Mouse (Mus musculus) MEL (cell line): ENCODE results near the gene Atrx. TPM values are rescaled to one million over a fixed set of nuclear protein-coding genes. Genes with fewer than 3 reads are reported as not detected.

ENCODE experiments used
- DNase-seq: peaks from one replicate; pipeline ENCODE4 v3.0.0; 2011; ENCODE audit warnings: low read depth, low spot score
- H3K27ac ChIP-seq: 2 replicates; pipeline ENCODE4 v1.5.1; 2012; ENCODE audit warnings: low read depth, mild to moderate bottlenecking, control low read depth, low read length, moderate library complexity; ENCODE audit not compliant: control insufficient read depth
- H3K27me3 ChIP-seq, 2 experiments: fragments of 150-350 bp in 1 of 2; sonication (generic) in 1 of 2; 2 replicates each; pipeline ENCODE4 v1.6.1; 2012; ENCODE audit warnings: low read length in 2 of 2, mild to moderate bottlenecking in 2 of 2, improper control_type of control experiment in 1 of 2, moderate library complexity in 1 of 2; ENCODE audit not compliant: insufficient read depth in 2 of 2, control insufficient read depth in 1 of 2
- H3K36me3 ChIP-seq, 2 experiments: 2 replicates each; pipeline ENCODE4 v1.6.1; 2012 to 2014; ENCODE audit warnings: low read length in 2 of 2, improper control_type of control experiment in 1 of 2, inconsistent platforms in 1 of 2, mild to moderate bottlenecking in 1 of 2; ENCODE audit not compliant: insufficient read depth in 2 of 2, control insufficient read depth in 1 of 2
- H3K4me1 ChIP-seq, 2 experiments: fragments of 150-350 bp in 1 of 2; sonication (generic) in 1 of 2; 2 replicates each; pipeline ENCODE4 v1.6.1; 2012; ENCODE audit warnings: low read length in 2 of 2, improper control_type of control experiment in 1 of 2, mild to moderate bottlenecking in 1 of 2; ENCODE audit not compliant: insufficient read depth in 2 of 2, control insufficient read depth in 1 of 2
- H3K4me3 ChIP-seq, 2 experiments: fragments of 150-350 bp in 1 of 2; sonication (generic) in 1 of 2; 2 replicates each; pipeline ENCODE4 v1.5.1; 2012; ENCODE audit warnings: low read depth in 2 of 2, low read length in 2 of 2, mild to moderate bottlenecking in 2 of 2, moderate library complexity in 2 of 2, control low read depth in 1 of 2, improper control_type of control experiment in 1 of 2; ENCODE audit not compliant: control insufficient read depth in 1 of 2, insufficient read depth in 1 of 2
- H3K79me2 ChIP-seq: 2 replicates; pipeline ENCODE4 v1.6.1; 2012; ENCODE audit warnings: mild to moderate bottlenecking, low read length, moderate library complexity; ENCODE audit not compliant: control insufficient read depth, poor library complexity, insufficient read depth
- H3K9ac ChIP-seq: 2 replicates; pipeline ENCODE4 v1.6.1; 2012; ENCODE audit warnings: low read depth, mild to moderate bottlenecking, control low read depth, low read length, moderate library complexity; ENCODE audit not compliant: control insufficient read depth, poor library complexity, severe bottlenecking
- H3K9me3 ChIP-seq: fragments of 150-350 bp; sonication (generic); replicated peaks from 2 replicates; pipeline ENCODE4 v1.6.1; 2012; ENCODE audit warnings: mild to moderate bottlenecking, low read length, improper control_type of control experiment, moderate library complexity; ENCODE audit not compliant: insufficient read depth
- BHLHE40 ChIP-seq: IDR thresholded peaks from 2 replicates; pipeline ENCODE4 v1.6.1; 2012; ENCODE audit warnings: low read depth, mild to moderate bottlenecking, inconsistent platforms, low read length, improper control_type of control experiment, borderline replicate concordance
- CHD1 ChIP-seq: IDR thresholded peaks from 2 replicates; pipeline ENCODE4 v1.6.1; 2012; ENCODE audit warnings: low read depth, mild to moderate bottlenecking, inconsistent platforms, low read length, improper control_type of control experiment
- CHD2 ChIP-seq: IDR thresholded peaks from 2 replicates; pipeline ENCODE4 v1.6.1; 2011; ENCODE audit warnings: low read length, improper control_type of control experiment
- CTCF ChIP-seq, 3 experiments: IDR thresholded peaks in 2 of 3; conservative IDR thresholded peaks in 1 of 3; 2 replicates each; pipeline ENCODE4 v1.5.1; 2011 to 2012; ENCODE audit warnings: low read length in 3 of 3, low read depth in 2 of 3, mild to moderate bottlenecking in 2 of 3, improper control_type of control experiment in 1 of 3, inconsistent platforms in 1 of 3, mixed read lengths in 1 of 3, moderate library complexity in 1 of 3; ENCODE audit not compliant: control insufficient read depth in 1 of 3, insufficient read depth in 1 of 3, poor library complexity in 1 of 3, severe bottlenecking in 1 of 3
- E2F4 ChIP-seq: IDR thresholded peaks from 2 replicates; pipeline ENCODE4 v1.6.1; 2011; ENCODE audit warnings: low read depth, low read length, improper control_type of control experiment, borderline replicate concordance
- ELF1 ChIP-seq: IDR thresholded peaks from 2 replicates; pipeline ENCODE4 v1.6.1; 2014; ENCODE audit warnings: low read depth, mild to moderate bottlenecking, inconsistent platforms, low read length, improper control_type of control experiment, moderate library complexity
- HCFC1 ChIP-seq: IDR thresholded peaks from 2 replicates; pipeline ENCODE4 v1.6.1; 2012; ENCODE audit warnings: low read depth, mild to moderate bottlenecking, inconsistent platforms, low read length, improper control_type of control experiment, moderate library complexity
- JUND ChIP-seq: IDR thresholded peaks from 2 replicates; pipeline ENCODE4 v1.6.1; 2011; ENCODE audit warnings: low read depth, mild to moderate bottlenecking, improper control_type of control experiment, low read length
- KAT2A ChIP-seq: conservative IDR thresholded peaks from 2 replicates; pipeline ENCODE4 v1.6.1; 2012; ENCODE audit warnings: low read depth, low read length, improper control_type of control experiment, inconsistent platforms
- MAFK ChIP-seq: IDR thresholded peaks from 2 replicates; pipeline ENCODE4 v1.6.1; 2011; ENCODE audit warnings: low read depth, mild to moderate bottlenecking, low read length, improper control_type of control experiment, borderline replicate concordance
- MAX ChIP-seq: IDR thresholded peaks from 2 replicates; pipeline ENCODE4 v1.6.1; 2011; ENCODE audit warnings: low read length, improper control_type of control experiment
- MXI1 ChIP-seq: IDR thresholded peaks from 2 replicates; pipeline ENCODE4 v1.6.1; 2011; ENCODE audit warnings: mild to moderate bottlenecking, low read depth, low read length, improper control_type of control experiment
- NELFE ChIP-seq: IDR thresholded peaks from 2 replicates; pipeline ENCODE4 v1.6.1; 2011; ENCODE audit warnings: low read depth, low read length, improper control_type of control experiment
- POLR2A ChIP-seq, 2 experiments: IDR thresholded peaks; 2 replicates each; pipeline ENCODE4 v1.6.1; 2011 to 2012; ENCODE audit warnings: low read length in 2 of 2, mild to moderate bottlenecking in 2 of 2, control low read depth in 1 of 2, improper control_type of control experiment in 1 of 2, low read depth in 1 of 2, moderate library complexity in 1 of 2; ENCODE audit not compliant: control insufficient read depth in 1 of 2, insufficient read depth in 1 of 2, poor library complexity in 1 of 2
- POLR2AphosphoS2 ChIP-seq: IDR thresholded peaks from 2 replicates; pipeline ENCODE4 v1.6.1; 2011; ENCODE audit warnings: low read length, improper control_type of control experiment
- POLR2AphosphoS5 ChIP-seq: IDR thresholded peaks from 2 replicates; pipeline ENCODE4 v1.6.1; 2012; ENCODE audit warnings: low read depth, borderline replicate concordance, mild to moderate bottlenecking, inconsistent platforms, low read length, moderate library complexity, mixed read lengths
- RAD21 ChIP-seq: IDR thresholded peaks from 2 replicates; pipeline ENCODE4 v1.6.1; 2011; ENCODE audit warnings: mild to moderate bottlenecking, low read depth, low read length, improper control_type of control experiment
- SIN3A ChIP-seq: IDR thresholded peaks from 2 replicates; pipeline ENCODE4 v1.6.1; 2012; ENCODE audit warnings: low read length, improper control_type of control experiment, inconsistent platforms
- TAL1 ChIP-seq: IDR thresholded peaks from 2 replicates; pipeline ENCODE4 v1.6.1; 2012; ENCODE audit warnings: mild to moderate bottlenecking, inconsistent platforms, low read length, moderate library complexity, mixed read lengths
- TBP ChIP-seq: IDR thresholded peaks from 2 replicates; pipeline ENCODE4 v1.8.0; 2011; ENCODE audit warnings: low read depth, low read length, improper control_type of control experiment
- TCF12 ChIP-seq: IDR thresholded peaks from 2 replicates; pipeline ENCODE4 v1.6.1; 2014; ENCODE audit warnings: low read depth, mild to moderate bottlenecking, inconsistent platforms, low read length, improper control_type of control experiment, moderate library complexity
- UBTF ChIP-seq: IDR thresholded peaks from 2 replicates; pipeline ENCODE4 v1.6.1; 2012; ENCODE audit warnings: low read depth, mild to moderate bottlenecking, inconsistent platforms, low read length, improper control_type of control experiment, moderate library complexity, borderline replicate concordance; ENCODE audit not compliant: insufficient read depth
- USF1 ChIP-seq: IDR thresholded peaks from 2 replicates; pipeline ENCODE4 v1.6.1; 2014; ENCODE audit warnings: low read depth, mild to moderate bottlenecking, inconsistent platforms, low read length, improper control_type of control experiment, moderate library complexity
- ZC3H11A ChIP-seq: IDR thresholded peaks from 2 replicates; pipeline ENCODE4 v1.6.1; 2012; ENCODE audit warnings: low read depth, mild to moderate bottlenecking, inconsistent platforms, low read length, improper control_type of control experiment
- ZMIZ1 ChIP-seq: IDR thresholded peaks from 2 replicates; pipeline ENCODE4 v1.6.1; 2012; ENCODE audit warnings: low read depth, mild to moderate bottlenecking, inconsistent platforms, low read length, improper control_type of control experiment, moderate library complexity
- polyA plus RNA-seq, 2 experiments: library from polyadenylated mRNA; stranded (reverse) in 1 of 2; unstranded in 1 of 2; fragments of >175 nt in 1 of 2; fragments of >200 nt in 1 of 2; gene quantifications; 2 replicates each; pipeline versions ENCODE4 v1.2.1 to v1.2.4; 2012; ENCODE audit warnings: low replicate concordance in 2 of 2, low read depth in 1 of 2; ENCODE audit not compliant: insufficient read length in 2 of 2, insufficient read depth in 1 of 2, missing spikeins in 1 of 2
- total RNA-seq: library from RNA; depleted of rRNA; stranded (reverse); fragments of 300-350 nt; gene quantifications from 2 replicates; pipeline ENCODE4 v1.2.3, GENCODE M21; 2012

Atrx gene
- total and polyA plus RNA-seq, 3 experiments: 44.4 to 379 (median 46.9) TPM

- no peak for DNase-seq
- H3K9me3 ChIP-seq: no peaks in the 10 kb centered on the region
- H3K36me3 ChIP-seq: no peaks in the 10 kb centered on the region
- H3K27ac ChIP-seq: no peak overlapping the region
- H3K9ac ChIP-seq: no peak overlapping the region
- H3K27me3 ChIP-seq: no peaks in the 10 kb centered on the region
- H3K79me2 ChIP-seq: no peaks in the 10 kb centered on the region
- no peak for TF ChIP-seq MAX
- TF ChIP-seq TCF12: no peak
- no peak for TF ChIP-seq TAL1
- no peak for TF ChIP-seq JUND
- TF ChIP-seq CHD2: no peak
- no peak for TF ChIP-seq E2F4
- no peak for TF ChIP-seq TBP
- TF ChIP-seq CHD1: no peak
- TF ChIP-seq ELF1: no peak
- no peak for TF ChIP-seq USF1
- TF ChIP-seq, all 39 proteins: peak for 0
- H3K4me1 ChIP-seq: no peaks in the 10 kb centered on the region
- no peak overlapping the region for H3K4me3 ChIP-seq
Observed at GRCm38 (mm10) chrX:105765005-105765706, 164.0 kb downstream of the Atrx start.

GRCm38 (mm10) chrX:105764162-105765004 lies 164.8 kb downstream of the Atrx start, which contains the start of gene Fgf16:
Gene Fgf16, plus strand, starts transcription at chrX:105764279.
- Histone ChIP-seq H3K27me3 (no peaks in the 10 kb centered on the region), H3K4me3 (no peak within 1 kb of the TSS), H3K36me3 (no peaks in the 10 kb centered on the region), H3K79me2 (no peaks in the 10 kb centered on the region), H3K27ac (no peak within 1 kb of the TSS), H3K9me3 (no peaks in the 10 kb centered on the region), H3K4me1 (no peaks in the 10 kb centered on the region), H3K9ac (no peak within 1 kb of the TSS)
- no peak for DNase-seq
- no peak for TF ChIP-seq TCF12

- Histone ChIP-seq H3K9me3 (no peaks in the 10 kb centered on the region), H3K36me3 (no peaks in the 10 kb centered on the region), H3K4me1 (no peaks in the 10 kb centered on the region), H3K4me3 (no peak overlapping the region), H3K27ac (no peak overlapping the region), H3K79me2 (no peaks in the 10 kb centered on the region), H3K9ac (no peak overlapping the region), H3K27me3 (no peaks in the 10 kb centered on the region)
- DNase-seq: no peak
- TF ChIP-seq MXI1 (no peak), SIN3A (no peak), CTCF (IDR thresholded peaks at IDR 0.05 in 2 of 3, conservative IDR thresholded peaks at IDR 0.05 in 1 of 3; ENCODE audit: control insufficient read depth in 1 of 3, insufficient read depth in 1 of 3, low read depth in 2 of 3, low read length in 3 of 3, poor library complexity in 1 of 3, severe bottlenecking in 1 of 3) (no peak), MAX (no peak), UBTF (no peak), NELFE (no peak), ZMIZ1 (no peak), MAFK (no peak), CHD1 (no peak), POLR2AphosphoS2 (no peak), BHLHE40 (no peak), HCFC1 (no peak), KAT2A (no peak), POLR2A (IDR thresholded peaks at IDR 0.05; ENCODE audit: control insufficient read depth in 1 of 2, insufficient read depth in 1 of 2, low read depth in 1 of 2, low read length in 2 of 2, poor library complexity in 1 of 2) (no peak), JUND (no peak), POLR2AphosphoS5 (no peak), RAD21 (no peak), ZC3H11A (no peak)
Observed at GRCm38 (mm10) chrX:105763612-105764011, 165.6 kb downstream of the Atrx start.
